Mouse (Mus musculus) hindbrain, embryonic 14.5 days (tissue): ENCODE results near the gene Dusp1. TPM values are rescaled to one million over a fixed set of nuclear protein-coding genes. Genes with fewer than 3 reads are reported as not detected.

Experiments
- ATAC-seq: fragments of 200-750 bp; cut with Nextera tagmentation; 2 replicates; pipeline ENCODE4 v1.8.0; 2017; ENCODE audit warnings: moderate number of reproducible peaks, mild to moderate bottlenecking, moderate TSS enrichment, moderate library complexity; ENCODE audit not compliant: low FRiP score
- DNase-seq: peaks from one replicate; pipeline ENCODE4 v3.0.0-alpha.2; 2015; ENCODE audit warnings: low spot score
- H3K27ac ChIP-seq: fragments of 300-500 bp; sonication (generic); 2 replicates; pipeline ENCODE4 v1.5.1; 2014; ENCODE audit warnings: mild to moderate bottlenecking, moderate library complexity
- H3K27me3 ChIP-seq: fragments of 300-500 bp; sonication (generic); 2 replicates; pipeline ENCODE4 v1.6.1; 2014; ENCODE audit warnings: mild to moderate bottlenecking, low read length, mixed read lengths; ENCODE audit not compliant: control insufficient read depth, insufficient read depth
- H3K36me3 ChIP-seq: fragments of 300-500 bp; sonication (generic); replicated peaks from 2 replicates; pipeline ENCODE4 v1.6.1; 2014; ENCODE audit not compliant: control insufficient read depth, insufficient read depth
- H3K4me1 ChIP-seq: fragments of 300-500 bp; sonication (generic); replicated peaks from 2 replicates; pipeline ENCODE4 v1.6.1; 2014; ENCODE audit warnings: antibody characterized with exemption, low read length, mixed read lengths; ENCODE audit not compliant: control insufficient read depth, insufficient read depth
- H3K4me2 ChIP-seq: fragments of 300-500 bp; sonication (generic); replicated peaks from 2 replicates; pipeline ENCODE4 v1.6.1; 2014; ENCODE audit warnings: mild to moderate bottlenecking, moderate library complexity
- H3K4me3 ChIP-seq: fragments of 300-500 bp; sonication (generic); replicated peaks from 2 replicates; pipeline ENCODE4 v1.5.1; 2014; ENCODE audit warnings: mild to moderate bottlenecking, low read length
- H3K9ac ChIP-seq: fragments of 300-500 bp; sonication (generic); 2 replicates; pipeline ENCODE4 v1.6.1; 2014
- H3K9me3 ChIP-seq: fragments of 300-500 bp; sonication (generic); 2 replicates; pipeline ENCODE4 v1.6.1; 2016; ENCODE audit warnings: low read length; ENCODE audit not compliant: control insufficient read depth
- whole genome bisulfite sequencing: fragments of 180-500 bp; shearing (Covaris S2); extraction: QIAGEN DNeasy Blood & Tissue Kit; methylation state at CpG from one replicate; pipeline ENCODE4 v1.1.7; 2014; 5-methylcytosine and 5-hydroxymethylcytosine counted together
- polyA plus RNA-seq: library from polyadenylated mRNA; unstranded; fragments of >200 nt; fragmentation: Nextera tagmentation; extraction: Ambion mirVana; gene quantifications from 2 replicates; pipeline ENCODE4 v1.2.1, GENCODE M21; 2014

Gene Dusp1
- 31.5 and 31.6 TPM in 2 replicates for polyA plus RNA-seq

GRCm38 (mm10) chr17:26561651-26562181, at the start of gene Dusp1:
Dusp1 (minus strand) TSS chr17:26562128.
- Histone ChIP-seq H3K36me3 (peaks cover 14% of the 10 kb centered on the region), H3K4me1 (peaks cover 18% of the 10 kb centered on the region), H3K4me2 (peak within 1 kb of the TSS; percentile 71), H3K9me3 (no peaks in the 10 kb centered on the region), H3K27me3 (no peaks in the 10 kb centered on the region), H3K4me3 (peak within 1 kb of the TSS; percentile 88), H3K27ac (peak within 1 kb of the TSS; percentile 79), H3K9ac (peak within 1 kb of the TSS; percentile 92)
- ATAC-seq (peak; percentile 81), DNase-seq (no peak)
- WGBS: 1% methylated on average over 25 of the region's 25 CpGs

GRCm38 (mm10) chr17:26611328-26611727, 49.4 kb upstream of the Dusp1 start:
- H3K4me2 ChIP-seq: no peak overlapping the region
- H3K27me3 ChIP-seq: no peaks in the 10 kb centered on the region
- no peak overlapping the region for H3K27ac ChIP-seq
- DNase-seq (no peak), ATAC-seq (no peak)
- H3K36me3 ChIP-seq: peaks cover 64% of the 10 kb centered on the region
- H3K9ac ChIP-seq: no peak overlapping the region
- H3K4me3 ChIP-seq: no peak overlapping the region
- 74% methylated on average over 7 of the region's 7 CpGs for WGBS
- H3K9me3 ChIP-seq: no peaks in the 10 kb centered on the region
- H3K4me1 ChIP-seq: no peaks in the 10 kb centered on the region

- ATAC-seq: no peak
- Histone ChIP-seq H3K27ac (no peak overlapping the region), H3K9me3 (no peaks in the 10 kb centered on the region), H3K9ac (no peak overlapping the region), H3K4me1 (no peaks in the 10 kb centered on the region), H3K27me3 (no peaks in the 10 kb centered on the region), H3K4me3 (no peak overlapping the region), H3K36me3 (peaks cover 62% of the 10 kb centered on the region), H3K4me2 (no peak overlapping the region)
- no peak for DNase-seq
- WGBS: 85% methylated on average over 8 of the region's 8 CpGs
Observed at GRCm38 (mm10) chr17:26609820-26610219, 47.9 kb upstream of the Dusp1 start.

- Histone ChIP-seq H3K36me3 (peaks cover 52% of the 10 kb centered on the region), H3K27me3 (no peaks in the 10 kb centered on the region), H3K4me1 (no peaks in the 10 kb centered on the region), H3K4me3 (no peak overlapping the region), H3K9me3 (no peaks in the 10 kb centered on the region), H3K27ac (no peak overlapping the region), H3K4me2 (no peak overlapping the region), H3K9ac (no peak overlapping the region)
- no peak for DNase-seq
- WGBS: 97% methylated on average over 8 of the region's 8 CpGs
- no peak for ATAC-seq
Observed at GRCm38 (mm10) chr17:26608877-26609276, 46.9 kb upstream of the Dusp1 start.

GRCm38 (mm10) chr17:26608348-26608747, 46.4 kb upstream of the Dusp1 start:
- ATAC-seq: no peak
- 92% methylated on average over 3 of the region's 3 CpGs for WGBS
- Histone ChIP-seq H3K36me3 (peaks cover 49% of the 10 kb centered on the region), H3K9ac (no peak overlapping the region), H3K27me3 (no peaks in the 10 kb centered on the region), H3K9me3 (no peaks in the 10 kb centered on the region), H3K4me3 (no peak overlapping the region), H3K27ac (no peak overlapping the region), H3K4me1 (no peaks in the 10 kb centered on the region), H3K4me2 (no peak overlapping the region)
- no peak for DNase-seq

GRCm38 (mm10) chr17:26606516-26606915, 44.6 kb upstream of the Dusp1 start:
- WGBS: 89% methylated on average over 2 of the region's 2 CpGs
- peaks cover 16% of the 10 kb centered on the region for H3K4me1 ChIP-seq
- peaks cover 37% of the 10 kb centered on the region for H3K36me3 ChIP-seq
- no peak overlapping the region for H3K4me3 ChIP-seq
- H3K27me3 ChIP-seq: no peaks in the 10 kb centered on the region
- H3K4me2 ChIP-seq: no peak overlapping the region
- DNase-seq (no peak), ATAC-seq (no peak)
- H3K27ac ChIP-seq: no peak overlapping the region
- no peak overlapping the region for H3K9ac ChIP-seq
- H3K9me3 ChIP-seq: no peaks in the 10 kb centered on the region

GRCm38 (mm10) chr17:26605636-26606035, 43.7 kb upstream of the Dusp1 start:
- Histone ChIP-seq H3K27ac (no peak overlapping the region), H3K9me3 (no peaks in the 10 kb centered on the region), H3K9ac (no peak overlapping the region), H3K4me2 (no peak overlapping the region), H3K36me3 (peaks cover 30% of the 10 kb centered on the region), H3K4me3 (no peak overlapping the region), H3K4me1 (peaks cover 20% of the 10 kb centered on the region), H3K27me3 (no peaks in the 10 kb centered on the region)
- 92% methylated on average over 4 of the region's 4 CpGs for WGBS
- DNase-seq (no peak), ATAC-seq (no peak)

- peak overlapping the region; percentile 10; the same call in 1 of the 2 replicates for H3K27ac ChIP-seq
Observed at GRCm38 (mm10) chr17:26603311-26603710, 41.4 kb upstream of the Dusp1 start.

GRCm38 (mm10) chr17:26602371-26602885, 40.5 kb upstream of the Dusp1 start:
- no peak overlapping the region; the same call in 1 of the 2 replicates for H3K9ac ChIP-seq
- H3K27me3 ChIP-seq: no peaks in the 10 kb centered on the region
- ATAC-seq (no peak), DNase-seq (no peak)
- H3K4me3 ChIP-seq: no peak overlapping the region
- WGBS: 68% methylated on average over 12 of the region's 12 CpGs
- 0 out of 2 replicates have a peak, but pooled peaks cover 8% of the 10 kb centered on the region for H3K36me3 ChIP-seq
- peaks cover 20% of the 10 kb centered on the region for H3K4me1 ChIP-seq
- no peak overlapping the region for H3K4me2 ChIP-seq
- no peaks in the 10 kb centered on the region for H3K9me3 ChIP-seq
- H3K27ac ChIP-seq: peak overlapping the region; percentile 10

More at GRCm38 (mm10) chr17:26603311-26603710, 41.4 kb upstream of the Dusp1 start:
- no peak overlapping the region for H3K4me3 ChIP-seq
- DNase-seq: no peak
- H3K27me3 ChIP-seq: no peaks in the 10 kb centered on the region
- H3K9me3 ChIP-seq: no peaks in the 10 kb centered on the region
- ATAC-seq: no peak
- peaks cover 20% of the 10 kb centered on the region for H3K4me1 ChIP-seq
- 80% methylated on average over 8 of the region's 8 CpGs for WGBS
- no peak overlapping the region for H3K9ac ChIP-seq
- H3K4me2 ChIP-seq: no peak overlapping the region
- H3K36me3 ChIP-seq: 0 out of 2 replicates have a peak, but pooled peaks cover 8% of the 10 kb centered on the region
